Mouse (Mus musculus): ENCODE data around the gene Lrrk2.
"Not testable (repeated sequence)": the region's sequence is repeated elsewhere in the genome, so short reads cannot be mapped to it uniquely, and the experiment has no call there.

Gene Lrrk2

GRCm38 (mm10) chr15:91806463-91806862, 133.5 kb downstream of the Lrrk2 start:
- no peak for DNase-seq (ENCODE audit: extremely low spot score)

GRCm38 (mm10) chr15:91835319-91835718, 162.3 kb downstream of the Lrrk2 start:
- no peak for DNase-seq (ENCODE audit: extremely low spot score)

- DNase-seq (ENCODE audit: extremely low spot score): no peak
Observed at GRCm38 (mm10) chr15:91837965-91838364, 165.0 kb downstream of the Lrrk2 start, which contains the start of gene Smgc. Gene Smgc, plus strand, starts transcription at chr15:91838265.

GRCm38 (mm10) chr15:91864130-91864529, 191.2 kb downstream of the Lrrk2 start:
- not testable (repeated sequence) for DNase-seq (ENCODE audit: extremely low spot score)

All from embryo, embryonic 9.5 days (tissue).